Mouse (Mus musculus): ENCODE data around the gene Plekhg5. TPM values are rescaled to one million over a fixed set of nuclear protein-coding genes. Genes with fewer than 3 reads are reported as not detected.

Plekhg5 gene
- total and polyA plus RNA-seq, 3 experiments, result 11.5 to 20.5 (median 16.7) TPM

- Histone ChIP-seq H3K9ac (ENCODE audit: low read depth, low read length) (peak within 1 kb of the TSS; percentile 55), H3K27ac (no peak within 1 kb of the TSS), H3K79me2 (replicated peaks; ENCODE audit: control insufficient read depth, insufficient read depth, low read length) (no peaks in the 10 kb centered on the region), H3K27me3 (ENCODE audit: control insufficient read depth, insufficient read depth, low read length) (peaks cover 3% of the 10 kb centered on the region; the same call in 1 of the 2 replicates), H3K36me3 (ENCODE audit: control insufficient read depth, insufficient read depth, low read length) (no peaks in the 10 kb centered on the region), H3K4me3 (peak within 1 kb of the TSS; percentile 32), H3K4me1 (ENCODE audit: control insufficient read depth, insufficient read depth, low read length) (peaks cover 1% of the 10 kb centered on the region; the same call in 1 of the 2 replicates)
- DNase-seq, result peak; percentile 63
- intact Hi-C loops (cut with DNase I), result no loop called here
- WGBS, result 4% methylated on average over 57 of the region's 57 CpGs
- TF ChIP-seq EP300 (IDR thresholded peaks at IDR 0.05; ENCODE audit: insufficient read depth, low read depth, low read length) (no peak), POLR2A (IDR thresholded peaks at IDR 0.05; ENCODE audit: insufficient read depth, low read depth, low read length) (no peak), CTCF (IDR thresholded peaks at IDR 0.05) (no peak)
Measured at GRCm38 (mm10) chr4:152151966-152152544, 79.8 kb downstream of the Plekhg5 start, which contains the start of gene Espn. Gene Espn (minus strand): TSS chr4:152152371.

GRCm38 (mm10) chr4:152153771-152154177 lies 81.5 kb downstream of the Plekhg5 start:
- Histone ChIP-seq H3K27ac (no peak overlapping the region), H3K4me3 (peak overlapping the region; percentile 30; the same call in 1 of the 2 replicates), H3K36me3 (ENCODE audit: control insufficient read depth, insufficient read depth, low read length) (no peaks in the 10 kb centered on the region), H3K79me2 (replicated peaks; ENCODE audit: control insufficient read depth, insufficient read depth, low read length) (no peaks in the 10 kb centered on the region), H3K27me3 (ENCODE audit: control insufficient read depth, insufficient read depth, low read length) (peaks cover 7% of the 10 kb centered on the region), H3K4me1 (ENCODE audit: control insufficient read depth, insufficient read depth, low read length) (peaks cover 1% of the 10 kb centered on the region; the same call in 1 of the 2 replicates), H3K9ac (ENCODE audit: low read depth, low read length) (no peak overlapping the region)
- intact Hi-C loops (cut with DNase I), result no loop called here
- peak; percentile 84 to 88 for DNase-seq
- TF ChIP-seq EP300 (IDR thresholded peaks at IDR 0.05; ENCODE audit: insufficient read depth, low read depth, low read length) (0 out of 2 replicates have a peak, but pooled peaks have one; percentile 24), POLR2A (IDR thresholded peaks at IDR 0.05; ENCODE audit: insufficient read depth, low read depth, low read length) (no peak), CTCF (IDR thresholded peaks at IDR 0.05) (peak; percentile 89)
- WGBS, result 3% methylated on average over 23 of the region's 23 CpGs

GRCm38 (mm10) chr4:152155019-152155418 lies 82.7 kb downstream of the Plekhg5 start:
- no peak overlapping the region for H3K4me3 ChIP-seq
- peaks cover 15% of the 10 kb centered on the region for H3K27me3 ChIP-seq (ENCODE audit: control insufficient read depth, insufficient read depth, low read length)
- TF ChIP-seq EP300 (IDR thresholded peaks at IDR 0.05; ENCODE audit: insufficient read depth, low read depth, low read length) (no peak), POLR2A (IDR thresholded peaks at IDR 0.05; ENCODE audit: insufficient read depth, low read depth, low read length) (no peak), CTCF (IDR thresholded peaks at IDR 0.05) (no peak)
- no peak for DNase-seq
- peaks cover 1% of the 10 kb centered on the region; the same call in 1 of the 2 replicates for H3K4me1 ChIP-seq (ENCODE audit: control insufficient read depth, insufficient read depth, low read length)
- H3K27ac ChIP-seq, result no peak overlapping the region
- H3K79me2 ChIP-seq (replicated peaks; ENCODE audit: control insufficient read depth, insufficient read depth, low read length), result no peaks in the 10 kb centered on the region
- intact Hi-C loops (cut with DNase I), result no loop called here
- no peak overlapping the region for H3K9ac ChIP-seq (ENCODE audit: low read depth, low read length)
- no peaks in the 10 kb centered on the region for H3K36me3 ChIP-seq (ENCODE audit: control insufficient read depth, insufficient read depth, low read length)
- WGBS, result 54% methylated on average over 4 of the region's 4 CpGs

- intact Hi-C loops (cut with DNase I), result no loop called here
- H3K27ac ChIP-seq, result no peak overlapping the region
- no peak overlapping the region for H3K9ac ChIP-seq (ENCODE audit: low read depth, low read length)
- TF ChIP-seq POLR2A (IDR thresholded peaks at IDR 0.05; ENCODE audit: insufficient read depth, low read depth, low read length) (no peak), CTCF (IDR thresholded peaks at IDR 0.05) (peak; percentile 88)
- H3K36me3 ChIP-seq (ENCODE audit: control insufficient read depth, insufficient read depth, low read length), result no peaks in the 10 kb centered on the region
- WGBS, result 18% methylated on average over 21 of the region's 21 CpGs
- peak overlapping the region; percentile 34 for H3K4me3 ChIP-seq
- no peaks in the 10 kb centered on the region for H3K79me2 ChIP-seq (replicated peaks; ENCODE audit: control insufficient read depth, insufficient read depth, low read length)
- peaks cover 15% of the 10 kb centered on the region for H3K27me3 ChIP-seq (ENCODE audit: control insufficient read depth, insufficient read depth, low read length)
- DNase-seq, result peak in 1 of 2 experiments; percentile 53
- H3K4me1 ChIP-seq (ENCODE audit: control insufficient read depth, insufficient read depth, low read length), result peaks cover 1% of the 10 kb centered on the region; the same call in 1 of the 2 replicates
Measured at GRCm38 (mm10) chr4:152157779-152158584, 85.7 kb downstream of the Plekhg5 start.

- WGBS, result 4% methylated on average over 35 of the region's 35 CpGs
- intact Hi-C loops (cut with DNase I), result no loop called here
- peak within 1 kb of the TSS; percentile 6; the same call in 1 of the 2 replicates for H3K9ac ChIP-seq (ENCODE audit: low read depth, low read length)
Measured at GRCm38 (mm10) chr4:152158585-152159284, 86.4 kb downstream of the Plekhg5 start, which contains the start of gene Hes2. Gene Hes2 (plus strand): TSS chr4:152158867.

More at GRCm38 (mm10) chr4:152158585-152159284, 86.4 kb downstream of the Plekhg5 start, which contains the start of gene Hes2:
- H3K4me1 ChIP-seq (ENCODE audit: control insufficient read depth, insufficient read depth, low read length), result no peaks in the 10 kb centered on the region
- no peaks in the 10 kb centered on the region for H3K79me2 ChIP-seq (replicated peaks; ENCODE audit: control insufficient read depth, insufficient read depth, low read length)
- no peak within 1 kb of the TSS for H3K27ac ChIP-seq
- H3K27me3 ChIP-seq (ENCODE audit: control insufficient read depth, insufficient read depth, low read length), result peaks cover 15% of the 10 kb centered on the region
- TF ChIP-seq EP300 (IDR thresholded peaks at IDR 0.05; ENCODE audit: insufficient read depth, low read depth, low read length) (no peak), CTCF (IDR thresholded peaks at IDR 0.05) (no peak), POLR2A (IDR thresholded peaks at IDR 0.05; ENCODE audit: insufficient read depth, low read depth, low read length) (no peak)
- H3K4me3 ChIP-seq, result peak within 1 kb of the TSS; percentile 34
- DNase-seq, result peak; percentile 43
- H3K36me3 ChIP-seq (ENCODE audit: control insufficient read depth, insufficient read depth, low read length), result no peaks in the 10 kb centered on the region
